Mouse (Mus musculus): Measurements from ENCODE around the gene Aplp2.
A peak's percentile ranks its signal among the peaks of the same experiment; 100 is the strongest.

Gene Aplp2

GRCm38 (mm10) chr9:31211690-31212499 is at the start of gene Aplp2:
TSS of gene Aplp2 (minus strand) at chr9:31211815.
- DNase-seq (ENCODE audit: low read depth, low spot score): peak; percentile 99

- no peak for DNase-seq (ENCODE audit: low read depth, low spot score)
Observed at GRCm38 (mm10) chr9:31260219-31260618, 48.6 kb upstream of the Aplp2 start.

DNA sequence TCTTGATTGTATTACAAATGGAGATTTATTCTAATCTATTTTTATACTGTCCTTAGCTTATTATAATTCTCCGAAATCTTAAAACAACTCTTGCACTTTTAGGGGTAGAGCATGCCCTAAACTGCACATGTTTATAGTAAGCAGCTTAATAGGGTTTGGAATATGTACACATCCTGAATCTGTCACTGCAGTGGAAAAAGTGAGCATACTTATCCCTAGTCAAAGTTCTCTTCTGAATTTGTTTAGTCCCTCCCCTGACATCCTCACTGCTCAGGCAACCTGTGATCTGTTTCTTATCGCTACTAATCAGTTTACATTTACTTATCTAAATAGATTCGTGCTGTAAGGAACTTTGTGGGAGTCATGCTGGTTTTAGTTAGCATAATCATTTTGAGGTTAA is 46.6 kb upstream of the Aplp2 start:
- DNase-seq (ENCODE audit: low read depth, low spot score): no peak

GRCm38 (mm10) chr9:31255953-31256352 is 44.3 kb upstream of the Aplp2 start:
- no peak for DNase-seq (ENCODE audit: low read depth, low spot score)

DNA sequence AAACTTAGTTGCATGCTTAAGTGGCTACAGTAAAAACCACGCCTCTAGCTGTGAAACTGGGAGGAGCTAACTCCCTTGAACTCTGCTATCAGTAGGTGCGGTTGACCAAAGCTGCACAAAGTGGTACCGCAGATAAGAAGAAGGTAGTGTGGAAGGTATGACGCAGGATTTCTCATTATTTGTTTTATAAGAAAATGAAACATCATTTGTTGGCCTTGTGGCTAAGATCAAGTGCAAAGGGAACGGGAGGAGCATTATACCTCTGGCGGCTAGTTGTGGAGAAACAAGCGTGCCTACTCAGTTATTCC is 43.0 kb upstream of the Aplp2 start:
- peak; percentile 70 for DNase-seq (ENCODE audit: low read depth, low spot score)

DNA sequence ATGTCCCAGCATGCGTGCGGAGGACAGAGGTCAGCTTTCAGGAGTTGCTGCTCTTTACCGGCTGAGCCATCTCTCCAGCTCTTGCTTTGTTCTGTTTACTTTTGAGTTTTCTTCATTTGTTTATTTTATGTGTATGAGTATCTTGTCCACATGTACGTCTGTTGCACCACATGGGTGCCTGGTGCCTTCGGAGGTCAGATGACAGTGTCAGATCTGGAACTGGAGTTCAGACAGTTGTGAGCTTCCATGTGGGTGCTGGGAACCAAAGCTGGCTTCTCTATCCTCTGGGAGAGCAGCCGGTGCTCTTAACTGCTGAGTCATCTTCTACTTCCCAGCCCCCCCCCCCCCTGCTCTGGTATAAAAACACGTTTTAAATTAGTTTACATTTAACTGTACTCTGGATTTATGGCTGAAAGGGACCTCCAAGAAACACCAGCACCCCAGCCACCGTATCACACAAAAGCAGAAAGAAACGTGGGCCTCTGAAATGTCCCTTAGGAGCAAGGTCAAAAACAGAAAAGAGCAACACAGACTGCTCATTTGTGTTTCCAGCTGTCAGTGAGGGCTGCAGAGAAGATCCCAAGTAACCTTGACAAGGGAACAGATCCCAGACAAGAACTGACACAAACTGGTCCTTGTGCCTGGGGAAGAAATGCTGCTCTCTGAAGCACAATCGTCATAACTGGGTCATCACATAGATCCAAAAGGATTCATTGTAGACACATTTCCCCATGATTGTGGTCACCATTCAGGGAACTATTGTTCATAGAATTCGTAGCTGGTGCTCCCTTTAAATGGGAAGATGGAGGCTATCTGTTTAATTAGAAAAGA is 42.5 kb upstream of the Aplp2 start:
- peak; percentile 71 for DNase-seq (ENCODE audit: low read depth, low spot score)

DNA sequence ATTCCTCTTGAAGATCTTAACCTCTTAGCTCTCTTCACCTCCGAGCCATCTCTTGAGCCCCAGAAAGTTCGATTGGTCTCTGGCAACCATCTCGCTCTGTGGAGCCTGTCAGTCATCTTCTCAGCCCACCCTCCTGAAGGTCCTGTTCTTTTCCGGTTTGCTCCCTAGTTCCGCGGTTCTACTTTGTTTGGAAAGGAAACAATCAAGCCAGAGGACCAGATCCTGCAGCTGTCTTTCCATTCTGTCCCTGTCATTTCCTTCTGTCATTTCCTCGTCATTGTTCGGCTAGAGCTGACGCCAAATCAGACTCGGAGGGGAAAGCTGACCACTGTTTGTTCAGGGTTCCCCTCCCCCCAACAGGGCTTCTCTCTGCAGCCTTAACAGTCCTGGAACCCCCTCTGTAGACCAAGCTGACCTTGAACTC is 41.7 kb upstream of the Aplp2 start:
- peak; percentile 30 for DNase-seq (ENCODE audit: low read depth, low spot score)

DNA sequence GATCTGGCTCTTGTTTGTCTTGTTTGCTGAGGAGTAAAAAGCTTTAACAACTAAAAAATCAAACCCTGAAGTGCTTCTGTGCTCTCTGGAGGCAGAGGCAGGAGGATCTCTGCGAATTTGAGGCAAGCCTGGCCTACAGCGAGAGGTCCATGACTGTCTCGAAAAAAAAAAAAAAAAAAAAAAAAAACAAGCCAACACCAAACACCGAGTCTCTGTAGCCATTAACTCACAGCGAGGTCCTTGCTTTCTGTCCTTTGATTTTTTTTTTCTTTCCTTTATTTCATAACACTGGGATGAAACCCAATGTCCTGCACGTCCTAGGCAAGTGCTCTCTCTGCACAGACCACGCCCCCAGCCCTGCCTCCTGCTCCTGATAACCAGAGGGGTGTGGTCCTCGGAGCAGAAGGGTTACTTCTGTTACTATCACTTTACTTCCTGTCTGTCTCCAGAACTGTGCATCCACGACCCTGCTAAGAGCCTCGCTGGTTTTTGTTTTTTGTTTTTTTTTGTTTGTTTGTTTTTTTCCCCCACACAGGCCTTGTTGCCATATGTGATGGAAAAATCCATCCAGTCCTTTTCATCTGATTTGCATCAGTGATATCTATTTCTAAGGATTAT is 40.7 kb upstream of the Aplp2 start:
- peak; percentile 75 for DNase-seq (ENCODE audit: low read depth, low spot score)

GRCm38 (mm10) chr9:31247447-31248220 is 36.0 kb upstream of the Aplp2 start:
- DNase-seq (ENCODE audit: low read depth, low spot score): no peak

GRCm38 (mm10) chr9:31246421-31246820 is 34.8 kb upstream of the Aplp2 start:
- DNase-seq (ENCODE audit: low read depth, low spot score): no peak

GRCm38 (mm10) chr9:31245006-31245405 is 33.4 kb upstream of the Aplp2 start:
- no peak for DNase-seq (ENCODE audit: low read depth, low spot score)

DNA sequence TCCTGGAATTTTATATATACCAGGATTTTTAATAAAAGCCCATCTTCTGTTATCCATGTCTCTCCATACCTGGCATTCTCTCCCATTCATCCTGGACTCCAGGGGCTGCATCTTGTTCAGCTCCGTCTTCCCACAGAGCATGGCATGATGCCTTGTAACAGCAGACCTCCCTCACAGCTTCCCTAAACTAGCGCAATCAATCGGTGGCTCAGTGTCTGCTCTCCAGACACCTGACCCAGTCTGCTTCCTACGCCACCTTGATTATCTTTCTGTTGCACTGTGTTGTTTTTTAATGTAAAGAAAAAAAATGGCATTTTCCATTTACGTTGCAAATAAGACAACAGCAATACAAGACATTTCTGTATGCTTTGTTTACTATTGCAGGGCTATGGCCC is 32.3 kb upstream of the Aplp2 start:
- no peak for DNase-seq (ENCODE audit: low read depth, low spot score)

GRCm38 (mm10) chr9:31243306-31243938 is 31.8 kb upstream of the Aplp2 start:
- DNase-seq (ENCODE audit: low read depth, low spot score): peak; percentile 22

GRCm38 (mm10) chr9:31241208-31241699 is 29.6 kb upstream of the Aplp2 start:
- no peak for DNase-seq (ENCODE audit: low read depth, low spot score)

DNA sequence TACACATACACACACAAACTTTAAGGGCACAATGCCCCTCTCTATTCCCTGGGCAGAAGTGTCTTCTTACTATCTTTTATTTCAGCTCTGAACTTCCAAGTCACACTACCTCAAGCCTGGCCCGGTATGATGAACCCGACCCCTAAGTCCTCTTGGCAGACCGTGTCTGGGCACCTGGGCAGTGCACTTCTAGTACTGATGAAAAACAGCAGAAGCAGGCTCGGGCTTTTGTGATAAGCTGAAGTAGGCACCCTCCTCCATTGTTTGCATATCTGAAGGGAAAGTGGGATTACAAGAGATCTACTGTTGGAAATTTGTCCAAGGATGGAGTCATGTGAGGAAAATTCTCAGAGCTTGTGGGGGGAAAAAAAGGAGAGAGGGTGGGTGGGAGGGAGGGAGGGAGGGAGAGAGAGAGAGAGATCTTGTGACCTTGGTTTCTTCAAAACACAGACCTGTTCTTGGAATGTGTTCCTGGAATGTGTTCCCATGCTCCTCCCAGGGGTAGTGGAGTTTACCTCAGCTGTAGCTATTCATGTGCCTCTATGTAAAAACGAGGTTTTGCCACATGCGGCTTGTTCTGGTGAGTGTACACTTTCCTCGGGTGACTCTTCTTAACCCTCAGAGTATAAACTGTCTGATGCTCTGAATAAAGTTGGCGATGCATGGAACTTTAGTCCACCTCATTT is 29.1 kb upstream of the Aplp2 start:
- peak; percentile 56 for DNase-seq (ENCODE audit: low read depth, low spot score)

DNA sequence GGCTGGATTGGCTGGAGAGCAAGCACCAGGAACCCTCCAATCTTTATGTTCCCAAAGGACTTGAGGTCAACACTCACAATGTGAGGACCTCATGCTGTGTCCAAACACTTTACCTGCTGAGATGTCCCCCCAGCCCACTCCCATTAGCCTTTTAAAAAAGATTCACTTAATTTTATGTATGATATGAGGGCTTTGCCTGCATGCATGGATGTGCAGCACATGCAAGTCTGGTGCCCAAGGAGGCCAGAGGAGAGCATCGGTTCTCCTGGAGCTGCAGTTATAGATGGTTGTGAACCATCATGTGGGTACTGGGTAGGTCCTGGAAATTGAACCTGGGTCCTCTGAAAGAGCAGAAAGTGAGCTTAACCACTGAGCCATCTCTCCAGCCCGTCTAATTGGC is 27.9 kb upstream of the Aplp2 start:
- DNase-seq (ENCODE audit: low read depth, low spot score): no peak

DNA sequence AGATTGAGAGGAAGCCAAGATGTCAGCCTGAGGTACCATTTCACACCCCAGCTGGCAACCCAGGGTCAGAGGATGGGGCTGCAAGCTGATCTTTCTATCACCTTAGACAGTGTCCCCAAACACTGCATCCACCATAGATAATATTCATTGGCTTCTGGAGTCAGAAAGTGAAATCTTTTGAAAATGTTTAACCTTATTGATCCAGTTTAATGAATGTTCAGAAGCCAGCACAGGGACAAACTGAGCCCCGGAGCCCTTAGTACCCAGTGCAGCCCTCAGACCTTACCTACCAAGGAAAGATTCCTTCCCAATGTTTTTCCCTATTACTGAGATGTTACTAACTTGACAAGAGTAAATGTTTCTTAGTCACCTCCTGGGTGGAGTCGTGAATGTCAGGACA is 26.9 kb upstream of the Aplp2 start:
- DNase-seq (ENCODE audit: low read depth, low spot score): no peak

GRCm38 (mm10) chr9:31236079-31236478 is 24.5 kb upstream of the Aplp2 start:
- DNase-seq (ENCODE audit: low read depth, low spot score): no peak

DNA sequence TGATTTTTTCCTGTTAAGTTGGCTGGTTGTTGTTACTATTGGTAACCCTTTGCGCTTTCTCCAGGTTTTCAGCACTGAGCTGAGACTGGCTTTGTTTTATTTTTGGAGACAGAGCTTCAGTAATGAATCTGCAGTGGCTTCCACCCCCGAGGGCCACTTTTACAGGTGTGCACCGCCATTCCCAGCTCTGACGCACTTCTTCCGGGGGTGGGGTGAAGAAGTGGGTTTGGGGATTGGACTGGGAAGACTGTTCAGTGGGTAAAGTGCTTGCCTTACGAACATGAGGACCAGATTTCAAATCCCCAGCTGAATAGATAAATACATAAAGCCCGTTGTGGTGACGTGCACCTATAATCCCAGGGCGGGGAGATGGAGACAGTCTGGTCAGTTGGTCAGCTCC is 23.9 kb upstream of the Aplp2 start:
- DNase-seq (ENCODE audit: low read depth, low spot score): no peak

GRCm38 (mm10) chr9:31235030-31235429 is 23.4 kb upstream of the Aplp2 start:
- DNase-seq (ENCODE audit: low read depth, low spot score): no peak

GRCm38 (mm10) chr9:31226541-31226940 is 14.9 kb upstream of the Aplp2 start:
- peak; percentile 55 for DNase-seq (ENCODE audit: low read depth, low spot score)
